Mouse (Mus musculus) CH12.LX (cell line): ENCODE results near the gene Nrxn3.

Experiments used
- CHD1 ChIP-seq: IDR thresholded peaks from 2 replicates; pipeline ENCODE4 v1.6.1; 2012; ENCODE audit warnings: low read depth, low read length, improper control_type of control experiment, inconsistent platforms
- CTCF ChIP-seq, 2 experiments: IDR thresholded peaks in 1 of 2; conservative IDR thresholded peaks in 1 of 2; 2 replicates each; pipeline ENCODE4 v1.5.1; 2011 to 2012; ENCODE audit warnings: low read depth in 2 of 2, low read length in 2 of 2, improper control_type of control experiment in 1 of 2, inconsistent platforms in 1 of 2, mild to moderate bottlenecking in 1 of 2, moderate library complexity in 1 of 2
- EP300 ChIP-seq: IDR thresholded peaks from 2 replicates; pipeline ENCODE4 v1.6.1; 2011; ENCODE audit warnings: low read length, improper control_type of control experiment
- HCFC1 ChIP-seq: IDR thresholded peaks from 2 replicates; pipeline ENCODE4 v1.6.1; 2012; ENCODE audit warnings: low read depth, mild to moderate bottlenecking, inconsistent platforms, low read length, improper control_type of control experiment
- JUN ChIP-seq: IDR thresholded peaks from 2 replicates; pipeline ENCODE4 v1.6.1; 2011; ENCODE audit warnings: low read depth, mild to moderate bottlenecking, low read length, improper control_type of control experiment, moderate library complexity; ENCODE audit not compliant: insufficient read depth
- NELFE ChIP-seq: IDR thresholded peaks from 2 replicates; pipeline ENCODE4 v1.6.1; 2011; ENCODE audit warnings: low read depth, low read length, improper control_type of control experiment
- POLR2A ChIP-seq: IDR thresholded peaks from 2 replicates; pipeline ENCODE4 v1.6.1; 2011; ENCODE audit warnings: low read depth, mild to moderate bottlenecking, improper control_type of control experiment, low read length
- POLR2AphosphoS2 ChIP-seq: IDR thresholded peaks from 2 replicates; pipeline ENCODE4 v1.6.1; 2011; ENCODE audit warnings: low read depth, low read length, improper control_type of control experiment
- RAD21 ChIP-seq: IDR thresholded peaks from 2 replicates; pipeline ENCODE4 v1.6.1; 2011; ENCODE audit warnings: low read depth, mild to moderate bottlenecking, low read length, improper control_type of control experiment, moderate library complexity
- TBP ChIP-seq: conservative IDR thresholded peaks from 2 replicates; pipeline ENCODE4 v1.6.1; 2011; ENCODE audit warnings: low read depth, low read length, improper control_type of control experiment

- TF ChIP-seq POLR2AphosphoS2 (no peak), RAD21 (no peak), HCFC1 (no peak), NELFE (no peak), EP300 (no peak), CTCF (conservative IDR thresholded peaks at IDR 0.05 in 1 of 2, IDR thresholded peaks at IDR 0.05 in 1 of 2; ENCODE audit: low read depth in 2 of 2, low read length in 2 of 2) (no peak), CHD1 (no peak), POLR2A (no peak), JUN (no peak), TBP (no peak)
Measured at GRCm38 (mm10) chr12:90283022-90283421, 1560.3 kb downstream of the Nrxn3 start.
